In the genomic region with DNA sequence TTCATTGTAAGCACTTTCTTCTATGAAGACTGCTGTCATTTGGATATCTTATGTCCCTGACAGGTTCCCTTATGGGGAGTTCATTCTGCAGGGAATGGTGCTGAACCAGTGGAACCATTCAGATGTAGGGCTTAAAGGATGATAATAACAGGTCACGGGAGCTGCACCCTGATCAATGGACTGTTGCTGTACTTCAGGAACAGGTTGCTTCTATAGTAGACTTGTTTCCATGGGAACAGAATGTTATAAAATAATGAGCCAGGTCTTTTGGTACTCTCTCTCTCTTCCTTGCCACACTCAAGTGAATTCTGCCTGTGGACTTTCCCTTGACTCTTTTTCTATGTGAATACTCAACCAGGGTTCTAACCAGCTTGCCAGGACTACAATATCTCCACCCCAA, we compare ENCODE assay signal across 21 mouse cellular contexts.
"Had no signal": no experiment of that assay in that cellular context is flagged by ENCODE, and none has a peak within 500 bp of the region (broad histone marks: within the 10 kb centered on the region; RNA-seq: fewer than 3 reads in every experiment).

No protein-coding gene starts in this region.

- H3K9me3 ChIP-seq: liver, embryonic 13.5 days; liver, embryonic 15.5 days; lung, embryonic 15.5 days; neural tube, embryonic 13.5 days; neural tube, embryonic 15.5 days had no signal

- H3K4me1 ChIP-seq: liver, embryonic 13.5 days; liver, embryonic 15.5 days; lung, embryonic 15.5 days; megakaryocyte, embryonic 14.5 days; neural tube, embryonic 13.5 days; neural tube, embryonic 15.5 days had no signal

- ATAC-seq: liver, postnatal 0 days; lung, postnatal 0 days had no signal

- H3K27ac ChIP-seq: liver, embryonic 13.5 days; liver, embryonic 15.5 days; lung, embryonic 15.5 days; macrophage; neural tube, embryonic 13.5 days; neural tube, embryonic 15.5 days had no signal

- H3K4me2 ChIP-seq: liver, embryonic 13.5 days; liver, embryonic 15.5 days; lung, embryonic 15.5 days; neural tube, embryonic 13.5 days; neural tube, embryonic 15.5 days had no signal

- H3K27me3 ChIP-seq: liver, embryonic 13.5 days; liver, embryonic 15.5 days; lung, embryonic 15.5 days; megakaryocyte, embryonic 14.5 days; neural tube, embryonic 13.5 days; neural tube, embryonic 15.5 days had no signal

- H3K36me3 ChIP-seq: liver, embryonic 13.5 days; liver, embryonic 15.5 days; lung, embryonic 15.5 days; neural tube, embryonic 13.5 days; neural tube, embryonic 15.5 days had no signal

- DNase-seq: liver, embryonic 13.5 days; liver, postnatal 0 days; lung, adult 2 months; lung, postnatal 14 days; lung, postnatal 36 days; retina, postnatal 1 day; right cerebral cortex, adult 18-20 months; right cerebral cortex, postnatal 25 days; right cerebral cortex, postnatal 4 days; spleen, adult 18-20 months; thymus, adult 18-20 months; thymus, postnatal 14 days; thymus, postnatal 36 days had no signal

- H3K9ac ChIP-seq: liver, embryonic 13.5 days; liver, embryonic 15.5 days; liver, postnatal 0 days; lung, embryonic 15.5 days; neural tube, embryonic 13.5 days; neural tube, embryonic 15.5 days had no signal

- H3K4me3 ChIP-seq: liver, embryonic 13.5 days; liver, embryonic 15.5 days; lung, embryonic 15.5 days; megakaryocyte, embryonic 14.5 days; myocyte; neural tube, embryonic 13.5 days; neural tube, embryonic 15.5 days had no signal
